Mouse (Mus musculus): ENCODE measurements around the gene Cwc25. TPM values are rescaled to one million over a fixed set of nuclear protein-coding genes. Genes with fewer than 3 reads are reported as not detected.
"Not testable (repeated sequence)": the region's sequence is repeated elsewhere in the genome, so short reads cannot be mapped to it uniquely, and the experiment has no call there.

The Cwc25 gene
- polyA plus RNA-seq, 1 experiment from 2014 or later, result 22.4 TPM

GRCm38 (mm10) chr11:97799146-97799993, 33.0 kb upstream of the Cwc25 start:
- peak; percentile 85 for ATAC-seq (ENCODE audit: low FRiP score)
- H3K4me2 ChIP-seq, result peak overlapping the region; percentile 72
- H3K27ac ChIP-seq, result peak overlapping the region; percentile 94
- H3K4me1 ChIP-seq, result peaks cover 29% of the 10 kb centered on the region
- H3K27me3 ChIP-seq, result 0 out of 2 replicates have a peak, but pooled peaks cover 3% of the 10 kb centered on the region
- no peaks in the 10 kb centered on the region for H3K36me3 ChIP-seq (replicated peaks)
- no peaks in the 10 kb centered on the region for H3K9me3 ChIP-seq
- H3K9ac ChIP-seq, result peak overlapping the region; percentile 83
- WGBS, result under 1% methylated on average over 70 of the region's 71 CpGs
- H3K4me3 ChIP-seq (replicated peaks), result peak overlapping the region; percentile 78

DNA sequence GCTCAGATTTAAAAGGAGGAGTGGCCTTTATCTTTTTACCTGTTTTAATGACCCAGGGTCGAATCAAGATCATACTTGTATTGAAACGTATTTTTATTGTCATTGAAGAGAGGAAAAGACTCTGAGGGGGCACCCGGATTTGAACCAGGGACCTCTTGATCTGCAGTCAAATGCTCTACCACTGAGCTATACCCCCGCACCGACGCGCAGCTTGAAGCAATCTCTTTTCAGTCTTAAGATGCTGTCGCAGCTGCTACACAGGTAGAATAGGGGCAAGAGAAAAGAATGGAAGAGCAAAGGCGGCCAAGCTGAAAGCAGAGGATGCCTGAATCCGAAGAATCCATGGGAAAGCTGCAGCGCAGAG, 32.4 kb upstream of the Cwc25 start, which contains the start of gene Lasp1:
Lasp1 (plus strand) TSS at position 219 of the 364 bp plus-strand sequence.
- Histone ChIP-seq H3K4me3 (replicated peaks) (peak within 1 kb of the TSS; percentile 78), H3K9me3 (no peaks in the 10 kb centered on the region), H3K4me1 (peaks cover 23% of the 10 kb centered on the region), H3K27me3 (0 out of 2 replicates have a peak, but pooled peaks cover 3% of the 10 kb centered on the region), H3K4me2 (peak within 1 kb of the TSS; percentile 72), H3K27ac (peak within 1 kb of the TSS; percentile 94), H3K9ac (peak within 1 kb of the TSS; percentile 83), H3K36me3 (replicated peaks) (no peaks in the 10 kb centered on the region)
- ATAC-seq (ENCODE audit: low FRiP score), result peak; percentile 47
- 0% methylated on average over 11 of the region's 11 CpGs for WGBS

DNA sequence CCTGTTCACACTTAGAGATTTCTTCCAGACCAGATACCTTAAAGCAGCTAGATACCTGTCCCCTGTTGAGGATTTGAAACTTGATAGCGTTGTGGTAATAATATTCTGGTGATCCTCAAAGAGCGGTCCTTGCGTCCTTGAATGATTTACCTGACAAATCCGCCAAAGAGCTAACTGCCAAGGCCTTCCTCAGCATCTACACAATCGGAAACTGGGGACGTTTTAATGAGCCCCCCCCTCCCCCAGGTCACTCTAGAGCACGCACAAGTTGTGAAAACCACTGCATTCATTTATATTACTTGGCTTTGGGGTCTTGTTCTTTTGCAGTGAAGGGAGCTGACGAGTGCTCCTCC, 31.7 kb upstream of the Cwc25 start:
- Histone ChIP-seq H3K4me1 (peaks cover 21% of the 10 kb centered on the region), H3K27ac (no peak overlapping the region), H3K4me3 (replicated peaks) (no peak overlapping the region), H3K27me3 (0 out of 2 replicates have a peak, but pooled peaks cover 3% of the 10 kb centered on the region), H3K9ac (no peak overlapping the region), H3K4me2 (no peak overlapping the region), H3K9me3 (no peaks in the 10 kb centered on the region), H3K36me3 (replicated peaks) (no peaks in the 10 kb centered on the region)
- no peak for ATAC-seq (ENCODE audit: low FRiP score)
- WGBS, result 32% methylated on average over 8 of the region's 8 CpGs

DNA sequence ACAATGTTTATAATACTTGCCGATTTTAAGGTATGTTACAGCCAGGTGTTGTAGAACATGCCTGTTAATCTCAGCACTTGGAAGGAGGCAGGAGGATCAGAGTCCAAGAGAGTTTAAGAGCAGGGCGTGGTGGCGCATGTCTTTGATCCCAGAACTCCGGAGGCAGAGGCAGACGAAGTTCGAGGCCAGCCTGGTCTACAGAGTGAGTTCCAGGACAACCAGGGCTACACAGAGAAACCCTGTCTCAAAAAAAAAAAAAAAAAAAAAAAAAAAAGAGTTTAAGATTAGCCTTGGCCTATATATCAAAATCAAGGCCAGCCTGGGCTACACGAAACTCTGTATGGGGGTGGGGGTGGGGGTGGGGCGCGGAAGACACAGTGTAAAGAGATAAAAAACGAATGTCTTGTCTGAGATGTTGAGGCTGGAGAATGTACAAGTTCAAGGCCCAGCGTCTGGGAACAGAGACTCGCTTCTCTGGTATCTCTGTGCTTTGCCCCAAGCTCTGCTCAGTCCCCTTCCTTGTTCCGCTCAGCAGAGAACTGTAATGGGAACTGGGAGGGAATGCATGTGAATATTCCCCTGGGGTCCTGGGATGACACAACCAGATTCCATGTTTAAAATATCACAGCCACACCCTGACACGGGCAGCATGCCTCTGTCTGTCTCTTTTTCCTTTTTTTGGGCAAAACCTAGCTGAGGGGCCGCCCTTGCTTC, 31.2 kb upstream of the Cwc25 start:
- peaks cover 18% of the 10 kb centered on the region for H3K4me1 ChIP-seq
- no peak overlapping the region for H3K4me3 ChIP-seq (replicated peaks)
- H3K27me3 ChIP-seq, result 0 out of 2 replicates have a peak, but pooled peaks cover 3% of the 10 kb centered on the region
- no peak for ATAC-seq (ENCODE audit: low FRiP score)
- no peaks in the 10 kb centered on the region for H3K36me3 ChIP-seq (replicated peaks)
- 59% methylated on average over 15 of the region's 15 CpGs for WGBS
- no peaks in the 10 kb centered on the region for H3K9me3 ChIP-seq
- H3K27ac ChIP-seq, result no peak overlapping the region
- H3K4me2 ChIP-seq, result no peak overlapping the region
- H3K9ac ChIP-seq, result no peak overlapping the region

DNA sequence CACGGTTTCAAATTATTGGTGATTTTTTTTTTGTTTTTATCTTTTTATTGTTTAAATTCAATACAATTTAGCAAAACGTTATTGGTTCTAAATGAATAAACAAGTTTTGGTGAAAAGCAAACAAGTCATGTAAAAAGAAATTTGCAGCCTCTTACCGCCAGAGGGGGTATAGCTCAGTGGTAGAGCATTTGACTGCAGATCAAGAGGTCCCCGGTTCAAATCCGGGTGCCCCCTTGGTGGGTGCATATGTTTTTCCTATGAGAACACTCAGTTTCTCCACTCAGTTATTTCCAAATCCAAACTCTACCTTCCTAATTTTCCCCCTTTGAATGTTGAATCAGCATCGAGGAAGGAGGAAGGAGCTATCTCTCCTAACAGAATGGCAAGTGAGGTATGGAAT, 30.6 kb upstream of the Cwc25 start:
- H3K9ac ChIP-seq, result no peak overlapping the region
- no peak for ATAC-seq (ENCODE audit: low FRiP score)
- no peaks in the 10 kb centered on the region for H3K36me3 ChIP-seq (replicated peaks)
- no peak overlapping the region for H3K4me3 ChIP-seq (replicated peaks)
- H3K27me3 ChIP-seq, result 0 out of 2 replicates have a peak, but pooled peaks cover 3% of the 10 kb centered on the region
- H3K27ac ChIP-seq, result no peak overlapping the region
- peaks cover 12% of the 10 kb centered on the region for H3K4me1 ChIP-seq
- H3K9me3 ChIP-seq, result no peaks in the 10 kb centered on the region
- no peak overlapping the region for H3K4me2 ChIP-seq
- 7% methylated on average over 6 of the region's 6 CpGs for WGBS

DNA sequence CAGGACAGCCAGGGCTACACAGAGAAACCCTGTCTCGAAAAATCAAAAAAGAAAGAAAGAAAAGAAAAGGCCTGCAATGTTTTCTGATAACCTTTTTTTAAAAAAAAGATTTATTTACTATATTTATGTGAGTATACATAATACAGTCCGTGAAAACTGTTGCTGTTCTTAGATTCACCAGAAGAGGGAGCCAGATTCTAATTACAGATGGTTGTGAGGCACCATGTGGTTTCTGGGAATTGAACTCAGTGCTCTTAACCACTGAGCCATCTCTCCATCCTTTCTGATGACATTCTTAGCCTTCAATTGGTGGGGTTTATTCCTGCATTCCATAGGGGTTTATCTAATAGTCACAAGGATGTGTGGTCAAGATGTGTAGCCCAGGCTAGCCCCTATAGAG, 26.8 kb upstream of the Cwc25 start:
- Histone ChIP-seq H3K27ac (no peak overlapping the region), H3K36me3 (replicated peaks) (no peaks in the 10 kb centered on the region), H3K27me3 (0 out of 2 replicates have a peak, but pooled peaks cover 3% of the 10 kb centered on the region), H3K4me3 (replicated peaks) (no peak overlapping the region), H3K4me1 (no peaks in the 10 kb centered on the region), H3K4me2 (no peak overlapping the region), H3K9ac (no peak overlapping the region), H3K9me3 (no peaks in the 10 kb centered on the region)
- 20% methylated on average over 2 of the region's 2 CpGs for WGBS
- ATAC-seq (ENCODE audit: low FRiP score), result no peak

GRCm38 (mm10) chr11:97790778-97791438, 24.6 kb upstream of the Cwc25 start:
- H3K4me1 ChIP-seq; H3K27me3 ChIP-seq; H3K27ac ChIP-seq; H3K9me3 ChIP-seq; H3K9ac ChIP-seq; H3K36me3 ChIP-seq (replicated peaks); H3K4me3 ChIP-seq (replicated peaks); ATAC-seq (ENCODE audit: low FRiP score); H3K4me2 ChIP-seq: not testable (repeated sequence)
- 90% methylated on average over 2 of the region's 2 CpGs for WGBS

- Histone ChIP-seq H3K9ac (no peak overlapping the region), H3K27me3 (no peaks in the 10 kb centered on the region), H3K4me1 (no peaks in the 10 kb centered on the region), H3K9me3 (no peaks in the 10 kb centered on the region), H3K4me3 (replicated peaks) (no peak overlapping the region), H3K27ac (no peak overlapping the region), H3K4me2 (no peak overlapping the region), H3K36me3 (replicated peaks) (no peaks in the 10 kb centered on the region)
- 87% methylated on average over 5 of the region's 5 CpGs for WGBS
- ATAC-seq (ENCODE audit: low FRiP score), result no peak
Measured at GRCm38 (mm10) chr11:97789727-97790126, 23.4 kb upstream of the Cwc25 start.

- Histone ChIP-seq H3K4me2 (no peak overlapping the region), H3K9me3 (no peaks in the 10 kb centered on the region), H3K36me3 (replicated peaks) (no peaks in the 10 kb centered on the region), H3K4me3 (replicated peaks) (no peak overlapping the region), H3K4me1 (peaks cover 3% of the 10 kb centered on the region; the same call in 1 of the 2 replicates), H3K27ac (no peak overlapping the region), H3K27me3 (no peaks in the 10 kb centered on the region), H3K9ac (no peak overlapping the region)
- no peak for ATAC-seq (ENCODE audit: low FRiP score)
- 93% methylated on average over 3 of the region's 3 CpGs for WGBS
Measured at GRCm38 (mm10) chr11:97787961-97788360, 21.6 kb upstream of the Cwc25 start.

GRCm38 (mm10) chr11:97782564-97782895, 16.2 kb upstream of the Cwc25 start:
- H3K4me2 ChIP-seq, result peak overlapping the region; percentile 67
- H3K9me3 ChIP-seq, result no peaks in the 10 kb centered on the region
- peak overlapping the region; percentile 43; the same call in 1 of the 2 replicates for H3K27ac ChIP-seq
- peaks cover 33% of the 10 kb centered on the region for H3K36me3 ChIP-seq (replicated peaks)
- peaks cover 26% of the 10 kb centered on the region for H3K4me1 ChIP-seq
- no peaks in the 10 kb centered on the region for H3K27me3 ChIP-seq
- ATAC-seq (ENCODE audit: low FRiP score), result no peak
- H3K9ac ChIP-seq, result peak overlapping the region; percentile 99
- H3K4me3 ChIP-seq (replicated peaks), result peak overlapping the region; percentile 98
- under 1% methylated on average over 10 of the region's 10 CpGs for WGBS

DNA sequence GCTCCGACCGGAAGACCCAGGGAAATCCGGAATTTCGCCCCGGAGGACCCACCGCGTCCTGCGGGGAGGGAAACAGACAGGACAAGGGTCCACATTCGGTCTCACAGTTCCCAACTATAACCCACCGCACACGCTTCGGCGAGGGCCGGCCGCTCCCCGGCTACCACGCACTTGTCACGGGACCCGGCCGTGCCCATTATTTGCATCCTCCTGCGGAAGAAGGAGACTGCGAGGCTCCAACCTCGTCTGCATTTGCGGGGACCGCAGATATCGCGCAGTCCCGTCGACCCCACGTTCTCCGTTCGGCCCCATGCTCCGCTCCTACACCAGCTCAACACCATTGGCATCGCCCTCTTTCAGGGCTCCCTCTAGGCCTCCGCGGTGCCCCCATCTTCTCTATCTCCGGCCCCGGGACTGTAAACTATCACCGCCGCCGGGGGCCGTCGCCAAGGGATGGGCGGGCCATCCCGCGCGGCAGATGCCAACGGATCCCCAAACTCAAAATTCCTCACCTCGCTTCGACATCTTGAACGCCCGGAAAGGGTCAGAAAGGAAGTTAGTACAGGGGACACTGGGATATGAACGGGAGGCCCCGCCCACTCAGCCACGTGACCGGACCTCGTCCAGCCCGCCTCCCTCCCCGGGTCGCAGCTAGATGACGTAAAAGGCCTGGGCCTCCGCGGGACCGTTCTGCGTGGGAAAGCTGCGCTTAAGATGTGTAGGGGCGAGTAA, 15.6 kb upstream of the Cwc25 start, which contains the start of gene Rpl23:
Rpl23 (minus strand) TSS at position 606 of the 732 bp plus-strand sequence.
- Histone ChIP-seq H3K4me1 (peaks cover 26% of the 10 kb centered on the region), H3K9ac (peak within 1 kb of the TSS; percentile 99), H3K27me3 (no peaks in the 10 kb centered on the region), H3K27ac (peak within 1 kb of the TSS; percentile 93), H3K9me3 (no peaks in the 10 kb centered on the region), H3K4me2 (peak within 1 kb of the TSS; percentile 67), H3K36me3 (replicated peaks) (peaks cover 38% of the 10 kb centered on the region), H3K4me3 (replicated peaks) (peak within 1 kb of the TSS; percentile 98)
- under 1% methylated on average over 67 of the region's 67 CpGs for WGBS
- peak; percentile 95 for ATAC-seq (ENCODE audit: low FRiP score)

GRCm38 (mm10) chr11:97781478-97781831, 15.1 kb upstream of the Cwc25 start:
- Histone ChIP-seq H3K4me2 (peak overlapping the region; percentile 67), H3K27me3 (no peaks in the 10 kb centered on the region), H3K27ac (peak overlapping the region; percentile 93), H3K9ac (peak overlapping the region; percentile 99), H3K9me3 (no peaks in the 10 kb centered on the region), H3K4me1 (peaks cover 26% of the 10 kb centered on the region), H3K4me3 (replicated peaks) (peak overlapping the region; percentile 98), H3K36me3 (replicated peaks) (peaks cover 44% of the 10 kb centered on the region)
- WGBS, result 3% methylated on average over 11 of the region's 11 CpGs
- no peak for ATAC-seq (ENCODE audit: low FRiP score)

All from forebrain, embryonic 12.5 days (tissue).